ENCODE assay signal across 10 mouse cellular contexts in genomic region chr10:62300006-62300827, GRCm38 (mm10). TPM values are rescaled to one million over a fixed set of nuclear protein-coding genes. Genes with fewer than 3 reads are reported as not detected.
A peak's percentile ranks its signal among the peaks of the same experiment; 100 is the strongest.
DNase-seq lines count a peak whose midpoint lies in the region; ATAC-seq lines count a peak whose summit lies in the region.
"Had no signal": no experiment of that assay in that cellular context is flagged by ENCODE, and none has a peak within 500 bp of the region (broad histone marks: within the 10 kb centered on the region; RNA-seq: fewer than 3 reads in every experiment).

No protein-coding gene starts in this region.

- H3K4me3 ChIP-seq in hindbrain, embryonic 13.5 days = no peak overlapping the region
- H3K4me3 ChIP-seq: neural tube, embryonic 12.5 days had no signal

- no peak overlapping the region for H3K4me2 ChIP-seq in hindbrain, embryonic 13.5 days
- H3K4me2 ChIP-seq: neural tube, embryonic 12.5 days had no signal

- H3K27me3 ChIP-seq in hindbrain, embryonic 13.5 days = no peaks in the 10 kb centered on the region
- H3K27me3 ChIP-seq: neural tube, embryonic 12.5 days had no signal

- DNase-seq in layer of hippocampus, adult 11-12 months (ENCODE audit: low spot score) = peak; percentile 30
- no peak for DNase-seq in layer of hippocampus, adult 9-10 months (ENCODE audit: low spot score)
- peak; percentile 82 to 90 for DNase-seq in adrenal gland, adult (ENCODE audit: inconsistent age in 2 of 2, low spot score in 1 of 2)
- DNase-seq in cerebellum, postnatal 36 days = peak; percentile 85 to 86
- peak; percentile 28 for DNase-seq in heart, postnatal 25 days (ENCODE audit: low spot score)
- DNase-seq in layer of hippocampus, postnatal 36 days = no peak

- ATAC-seq in megakaryocyte-erythroid progenitor cell, adult 5-6 weeks (replicated peaks; ENCODE audit: low FRiP score, low TSS enrichment, poor library complexity, severe bottlenecking) = peak; percentile 69
- ATAC-seq in hindbrain, embryonic 13.5 days (ENCODE audit: low FRiP score) = no peak

- H3K36me3 ChIP-seq in hindbrain, embryonic 13.5 days = peaks cover 51% of the 10 kb centered on the region

- peaks cover 5% of the 10 kb centered on the region for H3K4me1 ChIP-seq in hindbrain, embryonic 13.5 days (replicated peaks)
- H3K4me1 ChIP-seq: neural tube, embryonic 12.5 days had no signal

- no peak overlapping the region for H3K27ac ChIP-seq in hindbrain, embryonic 13.5 days
- H3K27ac ChIP-seq: neural tube, embryonic 12.5 days had no signal

- no peaks in the 10 kb centered on the region for H3K9me3 ChIP-seq in hindbrain, embryonic 13.5 days
- H3K9me3 ChIP-seq: neural tube, embryonic 12.5 days had no signal

- whole genome bisulfite sequencing in hindbrain, embryonic 13.5 days = 87% methylated on average over 23 of the region's 23 CpGs

- H3K9ac ChIP-seq in hindbrain, embryonic 13.5 days = no peak overlapping the region
- H3K9ac ChIP-seq: neural tube, embryonic 12.5 days had no signal

- intact Hi-C loops in heart, postnatal 25 days (cut with DNase I) = loop anchor here (5.0 kb wide), 1 partner anchor 37 kb away; no protein-coding TSS in a partner anchor

RNA-seq across cellular contexts. Expression of gene Tacr2, which starts 48.0 kb away (rescaled TPM):
- total RNA-seq in heart, postnatal 25 days (2021) = not detected
- not detected in 2 replicates for total RNA-seq in megakaryocyte-erythroid progenitor cell, adult 5-6 weeks (2014; fragmentation: Nextera tagmentation)
- not detected in 2 replicates for total RNA-seq in megakaryocyte-erythroid progenitor cell, adult 5-6 weeks (2017)
- total RNA-seq in layer of hippocampus, postnatal 36 days (2021) = not detected
- polyA plus RNA-seq in hindbrain, embryonic 13.5 days (2015; fragmentation: Nextera tagmentation; extraction: Ambion mirVana) = not detected in 2 replicates
- total RNA-seq: gastrocnemius, postnatal 36 days had no signal
- polyA plus RNA-seq: neural tube, embryonic 12.5 days had no signal

Comparison
In these comparisons a context has a peak if more than half of its experiments do, and no peak if none do; other contexts are left out.
1. DNase-seq: peak in layer of hippocampus, adult 11-12 months (single experiment), adrenal gland, adult (2 of 2), cerebellum, postnatal 36 days (2 of 2) and heart, postnatal 25 days (single experiment); none in layer of hippocampus, adult 9-10 months (single experiment) and layer of hippocampus, postnatal 36 days (0 of 2).